Mouse (Mus musculus): ENCODE measurements around the gene Camkmt. TPM values are rescaled to one million over a fixed set of nuclear protein-coding genes. Genes with fewer than 3 reads are reported as not detected.

Camkmt gene
- total RNA-seq, 2 experiments from 2014 or later, result 2.2 to 3.3 TPM

DNA sequence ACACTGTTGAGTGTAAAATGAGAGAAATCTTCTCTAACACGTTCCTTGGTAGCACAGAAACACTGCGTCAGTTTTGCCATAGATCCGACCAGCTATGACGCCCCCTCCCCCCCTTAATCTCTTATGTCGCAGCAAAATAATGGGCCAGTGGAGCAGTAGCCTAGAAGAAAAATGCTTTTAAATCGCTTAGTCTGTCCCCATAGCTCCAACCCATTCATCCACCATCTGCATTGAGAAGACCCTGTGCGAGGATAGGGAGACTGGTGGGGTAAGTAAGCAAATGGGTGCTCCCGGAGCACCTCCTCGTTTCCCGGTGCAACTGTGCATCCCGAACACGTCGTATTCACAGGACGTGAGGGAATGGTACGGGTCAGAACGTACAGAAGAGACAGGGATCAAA, 731 bp upstream of the Camkmt start:
- no peak for DNase-seq

DNA sequence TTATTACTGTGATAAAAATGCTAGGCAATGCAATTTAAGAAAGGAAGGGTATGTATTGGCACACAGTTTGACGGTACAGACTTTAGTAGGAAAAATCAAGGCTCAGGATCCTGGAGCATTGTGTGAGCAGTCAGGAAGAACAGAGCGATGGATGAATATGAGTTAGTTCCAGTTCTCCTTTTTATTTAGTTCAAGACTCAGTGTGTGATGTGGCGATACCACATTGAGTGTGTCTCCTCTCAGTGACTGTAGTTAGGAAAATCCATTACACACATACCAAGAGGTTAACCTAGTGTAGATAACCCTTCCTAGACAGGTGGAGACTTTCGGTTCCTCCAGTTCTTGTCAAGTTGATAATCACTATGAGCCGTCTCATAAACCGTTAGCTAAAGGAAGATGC, 1.4 kb downstream of the Camkmt start:
- no peak for DNase-seq

DNA sequence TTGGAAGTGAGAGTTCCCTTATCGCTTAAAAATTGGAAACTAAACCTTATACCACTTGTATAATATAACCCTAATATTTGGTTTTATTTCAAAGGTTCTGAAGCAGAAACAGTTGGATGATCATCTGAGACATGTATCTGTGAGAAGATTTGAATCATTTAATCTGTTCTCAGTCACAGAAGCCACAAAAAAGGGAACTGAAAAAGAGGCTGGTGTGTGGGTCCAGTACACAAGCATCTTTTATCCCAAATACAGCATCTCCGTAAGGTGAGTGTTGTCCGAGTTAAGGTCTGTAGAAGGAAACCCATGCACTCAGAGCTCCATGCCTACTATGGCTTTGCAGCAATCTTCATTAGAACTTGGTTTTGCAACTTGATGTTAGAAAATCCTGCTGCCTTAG, 6.0 kb downstream of the Camkmt start:
- DNase-seq, result no peak

DNA sequence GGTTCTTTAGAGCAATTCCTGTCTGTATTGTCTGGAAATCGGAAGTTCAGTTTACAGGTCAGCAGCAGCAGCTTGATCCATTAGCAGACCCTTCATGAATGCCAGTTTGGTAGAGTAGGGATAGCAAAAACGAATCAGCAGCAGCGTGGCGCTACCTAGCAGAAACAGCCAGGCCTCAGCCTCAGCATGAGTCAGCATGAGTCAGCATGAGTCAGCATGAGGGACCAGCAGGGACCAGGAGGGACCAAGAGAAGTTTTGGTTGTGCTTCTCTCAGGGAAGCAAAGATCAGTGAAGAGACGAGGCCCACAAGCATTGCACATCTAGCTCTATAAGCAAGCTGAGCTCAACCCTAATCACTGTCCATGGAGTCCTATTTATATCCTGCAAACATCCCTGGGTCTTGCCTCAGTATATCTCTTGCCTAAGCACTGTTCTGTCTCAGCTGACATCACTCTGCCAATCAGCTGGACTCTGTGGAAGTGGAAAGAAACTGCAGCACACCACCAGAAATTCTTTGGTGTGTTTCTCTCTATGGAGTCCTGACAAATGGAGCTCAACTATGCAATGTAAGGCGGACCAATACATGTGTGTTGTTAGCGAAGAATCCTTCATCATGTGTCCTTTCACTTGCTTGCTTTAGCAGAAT, 8.4 kb downstream of the Camkmt start:
- DNase-seq, result no peak

DNA sequence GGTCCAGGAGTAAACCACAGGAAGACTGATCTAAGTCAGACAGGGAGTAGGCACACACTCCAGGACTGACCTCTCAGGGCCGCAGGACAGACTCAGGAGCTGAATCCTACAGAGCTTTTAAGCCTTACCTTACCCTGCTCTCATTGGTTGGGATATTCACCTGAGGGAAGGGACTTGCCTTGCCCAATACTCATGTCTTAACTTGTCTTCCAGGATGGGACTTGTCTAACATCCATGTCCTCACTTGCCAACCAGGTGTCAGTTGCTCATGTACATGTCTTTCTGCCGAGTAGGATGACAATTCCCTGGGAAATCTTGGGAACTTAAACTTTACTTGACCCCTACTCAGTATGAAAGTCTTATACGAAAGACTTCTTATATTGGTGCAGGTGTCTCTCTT, 9.9 kb downstream of the Camkmt start:
- no peak for DNase-seq

DNA sequence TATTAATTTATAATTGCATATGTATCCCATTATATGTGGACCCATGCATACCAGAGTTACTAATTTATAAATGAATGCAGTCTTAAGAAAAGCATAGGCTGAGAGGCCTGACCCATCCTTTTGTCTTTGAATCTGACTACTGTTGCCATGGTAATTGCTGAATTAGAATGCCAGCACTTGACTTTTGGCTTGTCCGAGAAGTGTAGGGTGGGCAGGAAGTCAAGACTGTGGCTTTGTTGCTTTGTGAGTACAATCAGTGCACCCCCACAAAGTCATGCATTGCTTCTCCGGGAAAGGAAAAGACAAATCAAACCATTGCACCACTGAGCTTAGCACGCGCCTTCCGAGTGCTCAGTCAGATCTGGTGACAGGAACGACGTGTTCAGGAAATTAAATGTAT, 11.4 kb downstream of the Camkmt start:
- no peak for DNase-seq

DNA sequence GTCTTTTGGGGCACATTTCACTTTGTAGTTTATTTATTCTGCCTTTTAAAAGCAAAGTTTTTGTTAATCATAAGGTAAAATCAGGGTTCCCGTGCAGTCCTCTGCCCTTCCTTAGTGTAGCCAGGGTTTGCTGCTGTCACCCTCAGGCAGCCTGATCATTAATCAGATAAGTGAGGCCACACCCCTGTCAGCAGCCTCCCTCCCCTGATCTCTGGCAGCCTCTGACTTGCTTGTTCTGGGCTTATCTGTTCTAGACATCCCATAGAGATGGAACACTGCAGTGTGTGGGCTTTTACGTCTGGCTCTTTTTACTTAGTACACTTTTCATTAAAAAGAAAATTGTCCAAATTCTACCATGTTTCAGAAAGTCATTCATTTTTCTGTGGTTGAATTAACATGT, 13.0 kb downstream of the Camkmt start:
- DNase-seq, result no peak

DNA sequence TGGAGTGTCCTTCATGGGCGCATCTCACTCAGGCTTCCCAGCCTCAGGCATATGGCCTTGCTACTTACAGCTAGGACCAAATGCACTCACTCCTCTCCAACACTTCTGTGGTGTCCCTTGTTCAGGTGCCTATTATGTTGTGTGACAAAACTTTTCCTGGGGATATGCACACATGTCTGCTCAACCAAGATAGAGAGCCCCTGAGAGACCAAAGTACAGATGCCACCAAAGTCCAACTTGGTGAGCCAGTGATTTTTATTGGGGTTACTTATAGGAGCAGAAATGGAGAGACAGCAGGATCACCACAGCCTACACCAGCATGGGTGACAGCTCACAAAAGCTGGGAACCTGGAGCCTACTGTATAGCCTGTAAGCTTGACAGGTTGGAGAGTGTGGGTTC, 20.3 kb downstream of the Camkmt start:
- DNase-seq, result no peak

DNA sequence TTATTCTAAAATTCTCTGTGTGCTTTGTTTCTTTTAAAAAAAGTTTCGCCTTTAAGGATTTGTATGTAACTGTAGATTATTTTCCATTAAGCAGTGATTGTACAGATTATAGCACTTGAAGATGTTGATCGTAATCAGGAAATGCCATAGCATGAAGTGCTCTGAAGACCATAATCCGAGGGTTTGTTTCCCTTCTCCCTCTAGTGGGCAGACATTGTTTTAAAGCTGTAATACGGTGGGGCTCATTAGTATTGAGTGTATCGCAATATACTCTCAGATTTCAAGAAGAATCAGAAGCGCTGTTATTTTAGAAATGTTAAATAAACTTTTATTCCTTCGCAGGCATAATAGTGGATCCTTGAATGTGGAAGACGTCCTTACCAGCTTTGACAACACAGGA, 23.1 kb downstream of the Camkmt start:
- no peak for DNase-seq

DNA sequence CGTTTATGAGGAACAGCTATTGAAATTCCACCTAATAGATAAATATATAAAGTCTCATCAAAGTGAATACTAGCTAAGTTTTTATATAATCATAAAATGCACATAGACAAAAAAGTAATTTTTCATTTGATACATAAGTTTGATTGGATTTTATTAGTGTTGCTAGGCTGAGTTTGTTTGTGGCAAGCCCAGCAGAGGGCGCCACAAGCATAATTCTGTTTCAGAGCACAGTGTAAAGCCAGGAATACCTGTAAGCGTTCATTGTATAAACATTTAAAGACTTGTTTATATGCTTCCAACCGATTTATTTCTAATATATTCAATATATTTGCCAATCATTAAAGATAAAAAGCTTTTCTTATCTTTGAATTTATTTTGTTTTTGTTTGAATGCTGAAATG, 26.3 kb downstream of the Camkmt start:
- peak; percentile 13 to 78 for DNase-seq

DNA sequence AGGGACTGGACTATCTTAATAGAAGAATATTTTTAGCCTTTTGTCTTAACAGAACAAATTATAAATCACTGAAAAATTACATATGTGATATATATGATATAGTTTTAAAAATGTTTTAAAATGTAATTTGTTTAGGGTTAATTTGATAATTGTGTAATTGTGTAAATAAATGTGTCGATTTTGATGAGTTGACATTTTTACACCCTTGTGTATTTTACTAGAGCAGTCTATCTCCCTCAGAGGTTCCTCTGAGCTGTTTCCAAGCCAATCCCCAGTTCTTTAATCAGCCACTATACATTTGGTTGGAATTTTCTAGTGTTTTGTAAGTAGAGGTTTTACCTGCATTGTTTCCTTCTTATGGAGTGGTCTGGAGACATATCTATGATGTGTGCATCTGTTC, 48.0 kb downstream of the Camkmt start:
- DNase-seq, result no peak

DNA sequence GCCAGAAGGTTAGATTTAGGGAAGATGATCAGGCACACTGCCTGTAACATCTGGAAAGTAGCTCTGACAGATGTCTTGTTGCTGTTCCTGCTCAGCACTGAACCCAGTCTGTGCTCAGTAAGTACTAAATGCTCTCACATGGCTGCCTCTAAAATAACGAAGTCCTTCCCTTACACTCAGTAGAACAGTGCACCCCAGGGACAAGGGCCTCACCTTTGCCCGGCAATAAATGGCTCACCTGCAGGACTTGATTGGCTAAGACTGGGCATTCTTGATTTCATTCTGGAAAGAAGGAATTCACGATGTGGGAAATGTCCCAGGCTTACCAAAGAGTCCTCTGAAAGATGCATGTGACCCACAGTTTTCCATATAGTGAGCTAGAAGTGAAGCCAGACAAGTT, 51.3 kb downstream of the Camkmt start:
- DNase-seq, result no peak

DNA sequence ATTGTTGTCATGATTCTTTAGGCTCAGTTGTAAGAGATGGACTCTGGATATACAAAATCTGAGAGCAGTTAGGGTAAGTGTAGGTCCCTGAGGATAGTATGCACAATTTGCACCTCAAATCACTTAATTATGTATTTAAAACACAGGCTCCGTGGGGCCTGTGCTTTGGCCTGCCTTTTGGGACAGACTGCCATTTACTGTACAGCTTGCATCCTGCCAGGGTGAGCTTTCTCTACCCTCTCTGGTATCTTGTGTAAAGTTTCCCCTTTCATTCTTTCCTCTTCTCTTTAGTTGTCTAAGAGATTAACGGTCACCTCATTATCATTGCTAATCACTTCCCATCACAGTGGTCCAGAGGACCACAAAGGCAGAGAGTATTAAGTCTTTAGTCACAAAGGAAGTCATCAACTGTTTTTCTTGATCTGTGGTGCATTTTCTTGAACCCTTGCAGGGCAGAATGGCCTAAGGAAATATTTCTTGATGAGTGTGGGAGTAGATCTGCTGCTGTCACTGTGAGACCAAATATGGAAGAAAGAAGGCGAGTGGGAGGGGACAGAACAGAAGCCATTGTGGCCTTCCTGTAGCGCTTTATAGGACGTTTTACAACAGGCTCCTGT, 52.3 kb downstream of the Camkmt start:
- DNase-seq, result no peak

DNA sequence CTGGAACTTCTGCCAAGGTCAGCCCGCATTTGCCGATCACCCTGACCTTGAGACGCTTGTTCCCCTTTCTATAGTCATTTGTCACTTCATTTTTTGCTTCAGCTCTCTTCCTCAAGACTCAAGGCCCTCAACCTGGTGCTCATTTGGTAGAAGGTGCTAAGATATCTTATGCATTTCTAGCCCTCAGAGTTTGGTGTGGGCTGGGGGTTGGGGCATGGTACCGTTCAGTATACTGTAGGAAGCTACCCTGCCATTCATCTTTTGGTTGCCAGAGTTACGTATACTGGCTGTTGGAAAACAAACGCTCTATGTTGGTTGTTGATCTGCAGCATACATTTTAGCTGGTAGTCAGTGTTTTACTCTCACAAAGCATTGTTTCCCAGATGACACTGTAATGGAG, 53.8 kb downstream of the Camkmt start:
- DNase-seq, result no peak

DNA sequence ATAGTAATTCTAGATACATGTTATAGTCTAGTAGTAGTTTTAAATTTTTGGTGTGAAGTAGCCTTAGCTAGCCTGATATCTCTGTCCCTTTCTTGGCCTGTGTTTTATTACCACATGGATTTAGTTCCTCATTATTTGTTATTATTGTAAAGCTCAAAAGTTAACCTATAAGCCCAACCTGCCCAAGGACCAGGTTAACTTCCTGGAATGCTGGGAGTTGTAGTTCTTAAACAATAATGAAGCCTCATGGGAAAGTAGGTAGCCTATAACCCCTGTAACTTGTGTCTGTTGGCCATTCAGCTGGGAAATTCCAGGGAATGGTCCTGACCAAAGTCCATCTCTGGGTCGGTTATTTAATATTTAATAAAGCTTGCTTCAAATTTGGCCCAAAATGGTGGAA, 58.0 kb downstream of the Camkmt start:
- DNase-seq, result no peak

DNA sequence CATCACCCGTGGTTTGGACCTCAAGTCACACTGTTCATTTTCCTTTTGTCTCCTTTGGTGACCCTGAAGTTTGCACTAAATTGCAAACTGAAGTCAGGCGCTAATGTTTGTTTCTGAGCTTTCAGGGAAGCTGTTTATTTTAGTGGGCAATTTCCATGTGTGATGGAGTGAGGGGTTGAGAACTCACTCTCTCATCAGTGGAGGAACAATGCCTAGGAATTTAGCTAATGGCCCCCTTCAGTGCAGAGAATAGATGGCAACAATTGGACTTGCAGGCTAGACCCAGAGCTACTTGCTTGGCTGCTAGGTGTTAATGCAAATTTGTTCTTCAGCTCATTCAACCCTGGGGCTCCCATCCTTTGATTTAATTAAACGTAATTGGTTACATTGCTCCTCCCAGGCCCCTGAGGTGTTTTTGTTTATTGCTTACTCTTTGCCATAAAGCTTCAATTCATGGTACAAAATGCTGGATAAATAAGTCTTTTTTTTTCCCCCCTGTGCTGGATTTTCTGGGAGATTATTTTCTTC, 58.9 kb downstream of the Camkmt start:
- no peak for DNase-seq

DNA sequence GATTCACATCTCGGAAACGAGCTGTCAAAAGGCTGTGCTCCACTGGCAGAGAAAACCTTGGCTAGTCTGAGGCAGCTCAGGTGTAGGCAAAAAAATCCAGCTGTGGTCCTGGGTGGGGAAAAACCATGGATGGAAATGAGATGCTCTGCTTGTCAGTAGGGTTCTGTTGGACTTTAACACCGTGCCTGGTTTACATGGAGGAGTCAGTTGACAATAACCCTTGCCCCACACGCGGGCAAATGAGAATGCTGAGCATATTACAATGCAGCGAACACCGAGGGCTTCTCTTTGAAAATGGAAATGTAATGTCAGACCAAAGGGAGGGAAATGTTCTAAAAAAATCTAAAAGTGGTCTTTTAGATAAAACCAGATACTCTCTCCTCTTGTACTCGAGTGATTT, 60.9 kb downstream of the Camkmt start:
- DNase-seq, result no peak

DNA sequence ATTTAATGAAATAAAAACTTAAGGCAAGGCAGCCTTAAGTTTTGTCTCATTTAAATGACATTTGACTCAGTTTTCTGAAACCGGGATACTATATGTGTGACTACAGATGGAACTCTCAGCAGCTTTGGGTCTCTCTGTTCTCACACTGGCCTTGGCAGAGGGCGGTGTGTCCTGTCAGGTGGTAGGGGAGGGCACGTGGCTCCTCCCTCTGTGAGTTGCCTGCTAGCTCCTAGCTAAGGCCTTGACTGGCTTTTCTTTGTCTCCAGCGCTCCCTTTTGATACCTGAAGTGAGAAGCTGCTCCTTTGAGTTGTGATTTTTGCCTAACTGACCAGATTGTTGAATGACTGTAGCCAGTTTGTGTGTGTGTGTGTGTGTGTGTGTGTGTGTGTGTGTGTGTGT, 67.8 kb downstream of the Camkmt start:
- DNase-seq, result no peak

DNA sequence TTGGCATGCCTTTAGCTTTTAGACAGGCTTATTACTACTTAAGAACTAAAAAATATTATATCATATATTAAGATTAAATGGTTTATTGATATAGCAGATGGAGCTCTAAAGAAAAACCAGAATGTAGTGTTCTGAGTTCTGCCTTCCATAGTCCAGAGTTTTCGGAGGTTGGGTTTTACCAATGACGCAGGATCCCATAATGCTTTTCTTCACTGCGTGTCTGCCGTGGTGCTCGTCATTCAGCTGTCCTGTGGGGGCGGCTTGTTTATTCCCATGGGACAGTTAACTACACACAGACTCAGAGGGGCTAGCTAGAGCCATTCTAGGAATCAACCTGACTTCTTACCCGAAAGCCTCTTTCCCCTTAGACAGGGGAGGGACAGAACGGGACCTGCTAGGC, 69.2 kb downstream of the Camkmt start:
- DNase-seq, result no peak

DNA sequence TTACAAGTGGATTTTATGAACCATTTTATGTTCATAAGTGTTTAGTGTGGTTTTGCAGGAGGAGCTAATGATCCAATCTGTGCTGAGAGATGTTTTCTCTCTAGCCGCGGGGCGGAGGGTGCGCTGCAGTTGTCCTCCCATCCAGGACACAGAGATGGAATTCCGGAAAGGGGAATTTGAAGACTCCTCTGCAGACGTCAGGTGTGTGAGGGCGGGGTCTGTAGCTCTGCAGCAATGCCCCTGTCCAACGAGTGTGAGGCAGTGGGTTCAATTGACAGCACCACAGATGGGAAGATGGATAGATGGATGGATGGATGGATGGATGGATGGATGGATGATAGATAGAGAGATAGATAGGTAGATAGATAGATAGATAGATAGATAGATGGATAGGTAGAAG, 70.4 kb downstream of the Camkmt start:
- no peak for DNase-seq

DNA sequence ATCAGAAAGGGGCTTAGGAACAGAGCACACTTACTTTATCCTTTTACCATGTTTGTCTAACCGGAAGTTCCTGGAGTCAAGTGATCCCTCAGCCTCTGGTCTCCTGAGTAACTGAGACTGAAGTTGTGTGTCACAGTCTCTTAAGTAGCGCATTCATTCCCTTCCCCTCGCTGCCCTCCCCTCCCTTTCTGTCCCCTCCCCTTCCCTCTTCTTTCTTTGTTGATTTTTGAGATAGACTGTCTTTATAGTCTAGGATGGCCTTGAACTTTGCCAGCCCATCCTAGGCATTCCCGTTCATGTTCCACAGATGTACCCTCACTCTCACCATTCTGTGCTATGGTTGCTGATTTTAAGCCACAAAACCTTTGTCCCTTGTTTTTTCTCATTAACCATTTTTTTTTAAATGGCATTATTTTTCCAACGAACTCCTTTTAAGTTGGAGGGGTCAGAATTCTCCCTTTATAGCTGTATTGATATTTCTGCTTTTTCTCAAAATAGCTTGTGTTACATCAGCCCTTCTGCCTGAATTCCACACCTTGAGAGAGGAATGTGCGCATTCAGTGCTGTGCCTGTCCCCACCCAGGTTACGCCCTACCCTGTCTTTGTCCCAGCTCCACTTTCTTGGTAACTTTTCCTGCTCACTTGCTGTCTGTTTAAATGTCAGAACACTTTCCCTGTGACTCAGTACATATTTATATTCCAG, 72.4 kb downstream of the Camkmt start:
- no peak for DNase-seq

DNA sequence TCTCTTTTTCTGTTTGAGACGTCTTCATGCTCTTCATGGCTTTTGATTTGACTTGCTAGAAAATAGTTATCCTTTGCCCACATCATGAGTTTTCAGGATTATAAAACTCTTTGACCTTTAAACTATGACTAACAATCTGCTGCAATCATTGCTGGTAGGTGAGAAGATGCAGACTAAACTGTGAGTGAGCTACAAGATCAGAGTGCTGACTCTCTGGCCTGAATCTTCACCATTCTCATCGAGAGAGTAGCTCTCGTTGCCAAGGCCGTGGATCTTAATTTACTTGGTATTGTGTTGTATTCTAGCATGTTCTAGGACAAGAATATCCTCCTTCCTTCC, 72.9 kb downstream of the Camkmt start:
- no peak for DNase-seq

DNA sequence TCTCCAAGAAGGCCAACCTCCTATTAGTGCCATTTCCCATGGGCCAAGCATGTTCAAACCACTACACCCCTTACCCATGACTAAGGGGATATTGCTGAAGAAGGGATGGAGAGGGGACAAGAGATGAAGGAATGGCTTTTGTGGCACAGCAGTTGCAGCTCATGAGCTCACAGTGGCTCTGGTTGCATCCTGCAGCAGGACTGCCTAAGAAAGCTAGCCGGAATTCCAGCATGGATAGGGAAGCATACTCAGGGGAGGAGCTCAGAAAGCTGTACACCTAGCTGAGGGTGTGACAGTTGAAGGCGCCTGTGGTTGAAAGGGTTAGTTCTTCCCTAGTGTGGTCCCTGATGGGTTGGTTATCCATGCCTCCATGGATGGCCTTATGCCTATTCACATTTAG, 78.4 kb downstream of the Camkmt start:
- DNase-seq, result no peak
